Mouse (Mus musculus) MN1 (cell line): Measurements from ENCODE around the gene Tprkb.
"Not testable (repeated sequence)": the region's sequence is repeated elsewhere in the genome, so short reads cannot be mapped to it uniquely, and the experiment has no call there.

Experiments used
- DNase-seq: peaks from one replicate; pipeline ENCODE4 v3.0.0-alpha.2; 2016; ENCODE audit warnings: low spot score

Gene Tprkb

DNA sequence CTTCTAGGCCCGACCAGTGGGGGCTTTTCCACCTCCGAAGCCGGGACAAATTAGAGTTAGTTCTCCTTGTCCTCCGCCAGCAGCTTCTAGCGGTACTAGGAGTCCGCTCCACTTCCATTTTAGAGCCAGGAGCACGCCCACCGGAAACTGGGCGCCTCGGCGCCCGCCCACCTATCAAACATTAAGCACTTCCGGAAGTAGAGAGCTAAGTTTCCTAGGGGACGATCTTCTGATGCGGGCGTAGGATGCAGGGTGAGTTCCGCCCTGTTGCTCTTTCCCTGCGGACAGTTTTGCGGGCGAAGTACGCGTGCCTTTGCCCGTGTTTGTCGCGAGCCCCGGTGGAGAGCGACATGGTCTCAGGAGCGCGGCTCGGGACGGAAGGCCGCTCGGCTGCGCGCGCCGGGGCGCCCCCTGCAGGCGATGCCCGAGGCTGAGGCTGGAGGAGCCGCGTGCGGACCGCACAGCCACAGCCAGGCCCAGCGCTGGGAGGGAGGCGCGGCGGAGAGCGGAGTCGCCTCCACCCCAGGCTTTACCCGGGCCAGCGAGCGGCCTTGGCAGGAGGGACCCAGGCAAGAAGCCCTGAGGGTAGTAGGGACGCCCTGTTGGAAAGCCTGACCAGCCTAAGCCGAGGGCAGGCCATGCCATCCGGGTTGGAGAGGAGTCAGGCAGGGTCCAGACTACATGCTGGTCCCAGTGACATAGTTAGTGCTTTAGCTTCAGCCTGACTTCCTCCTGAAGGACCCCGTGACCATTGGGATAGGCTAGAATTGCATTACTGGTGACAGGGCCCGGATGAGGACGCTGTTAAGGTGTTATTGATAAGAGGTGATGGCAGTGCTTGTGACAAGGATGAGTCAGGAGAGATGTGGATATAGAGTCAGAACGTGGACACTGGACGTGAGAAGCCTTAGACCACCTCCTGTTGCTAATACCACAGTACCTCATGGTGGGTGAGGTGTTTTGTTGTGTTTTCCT is 4.2 kb downstream of the Tprkb start, which contains the start of gene Nat8f1:
TSS of gene Nat8f1 (minus strand) at position 149 of the 975 bp plus-strand sequence.
- peak; percentile 92 for DNase-seq

DNA sequence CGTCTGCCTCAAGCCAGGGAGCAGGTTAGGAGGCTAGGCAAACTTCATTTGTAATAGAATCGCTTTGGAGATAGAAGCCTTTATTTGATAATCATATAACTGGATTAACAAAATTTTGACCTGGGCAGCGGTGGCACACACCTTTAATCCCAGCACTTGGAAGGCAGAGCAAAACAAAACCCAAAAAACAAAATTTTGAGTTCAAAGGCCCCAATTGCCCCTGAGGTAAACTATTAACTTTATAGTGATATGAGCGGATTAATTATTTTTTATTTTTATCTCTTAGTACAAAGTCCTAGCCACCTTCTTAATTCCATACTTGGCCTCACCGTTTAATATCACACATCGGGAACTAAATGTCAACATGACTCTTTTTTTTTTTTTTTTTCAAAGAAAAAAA is 4.9 kb downstream of the Tprkb start:
- DNase-seq = no peak

DNA sequence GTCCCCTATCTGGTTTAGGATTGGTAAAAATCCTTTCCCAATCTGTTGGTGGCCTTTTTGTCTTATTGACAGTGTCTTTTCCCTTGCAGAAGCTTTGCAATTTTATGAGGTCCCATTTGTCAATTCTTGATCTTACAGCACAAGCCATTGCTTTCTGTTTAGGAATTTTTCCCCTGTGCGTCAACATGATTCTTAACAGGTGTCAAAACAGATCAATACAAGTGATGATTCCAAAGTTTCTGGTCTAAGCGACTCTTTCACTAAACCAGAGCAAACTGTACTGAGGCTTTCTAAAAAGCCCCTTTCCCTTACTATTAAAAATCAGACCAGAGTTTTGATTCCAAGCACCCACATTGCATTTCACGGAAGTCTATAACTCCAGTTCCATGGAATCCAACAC is 6.7 kb downstream of the Tprkb start:
- DNase-seq = not testable (repeated sequence)

DNA sequence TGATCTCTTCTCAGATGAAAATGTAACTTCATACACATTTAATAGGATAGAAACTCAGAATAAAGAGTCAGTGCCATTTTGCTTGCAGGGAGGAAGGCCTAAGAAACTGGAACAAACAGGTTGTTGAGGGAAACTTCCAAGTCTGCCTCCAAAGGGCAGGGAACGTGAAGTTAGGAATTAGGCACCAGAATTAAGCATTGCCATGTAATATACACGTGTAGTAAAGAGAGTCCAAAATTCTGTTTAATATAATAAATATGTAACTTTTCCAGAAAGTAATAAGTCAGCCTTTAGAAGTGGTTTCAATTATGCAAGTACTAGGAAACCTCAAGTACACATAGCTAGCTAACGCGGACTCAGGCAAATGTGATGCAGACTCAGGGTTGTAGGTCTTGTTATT is 7.7 kb downstream of the Tprkb start:
- DNase-seq = no peak

DNA sequence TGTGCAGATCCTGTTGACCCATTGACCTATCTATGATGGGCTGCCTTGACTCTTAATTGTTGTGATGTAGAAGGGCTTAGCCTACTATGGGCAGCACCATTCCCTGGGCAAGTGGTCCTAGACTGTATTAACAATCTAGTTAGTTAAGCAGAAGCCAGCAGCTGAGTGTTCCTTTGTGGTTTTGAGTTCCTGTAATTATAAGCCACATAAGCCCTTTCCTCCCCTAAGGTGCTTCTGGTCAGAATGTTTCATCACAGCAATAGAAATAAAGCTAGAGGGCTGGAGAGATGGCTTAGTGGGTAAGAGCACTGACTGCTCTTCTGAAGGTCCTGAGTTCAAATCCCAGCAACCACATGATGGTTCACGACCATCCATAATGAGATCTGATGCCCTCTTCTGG is 12.0 kb downstream of the Tprkb start:
- no peak for DNase-seq

DNA sequence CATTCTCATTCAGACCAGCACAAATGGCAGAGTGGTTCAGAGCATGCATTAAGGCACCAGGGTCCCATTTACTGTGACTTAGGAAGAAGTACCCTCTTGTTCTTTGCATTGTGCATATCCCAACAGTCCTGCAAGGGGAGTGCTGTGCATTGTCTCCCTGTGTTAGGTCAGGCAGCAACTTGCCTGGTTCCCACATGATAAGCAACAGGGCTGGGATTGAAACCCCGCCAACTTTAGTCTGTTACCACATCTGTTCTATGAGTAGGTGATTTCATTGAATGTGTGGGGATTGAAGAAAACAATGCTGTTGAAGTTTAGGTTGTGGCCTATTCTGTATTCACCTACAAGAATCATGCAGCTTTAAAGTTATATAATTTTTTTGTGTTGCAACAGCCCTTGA is 15.0 kb downstream of the Tprkb start:
- DNase-seq = no peak

DNA sequence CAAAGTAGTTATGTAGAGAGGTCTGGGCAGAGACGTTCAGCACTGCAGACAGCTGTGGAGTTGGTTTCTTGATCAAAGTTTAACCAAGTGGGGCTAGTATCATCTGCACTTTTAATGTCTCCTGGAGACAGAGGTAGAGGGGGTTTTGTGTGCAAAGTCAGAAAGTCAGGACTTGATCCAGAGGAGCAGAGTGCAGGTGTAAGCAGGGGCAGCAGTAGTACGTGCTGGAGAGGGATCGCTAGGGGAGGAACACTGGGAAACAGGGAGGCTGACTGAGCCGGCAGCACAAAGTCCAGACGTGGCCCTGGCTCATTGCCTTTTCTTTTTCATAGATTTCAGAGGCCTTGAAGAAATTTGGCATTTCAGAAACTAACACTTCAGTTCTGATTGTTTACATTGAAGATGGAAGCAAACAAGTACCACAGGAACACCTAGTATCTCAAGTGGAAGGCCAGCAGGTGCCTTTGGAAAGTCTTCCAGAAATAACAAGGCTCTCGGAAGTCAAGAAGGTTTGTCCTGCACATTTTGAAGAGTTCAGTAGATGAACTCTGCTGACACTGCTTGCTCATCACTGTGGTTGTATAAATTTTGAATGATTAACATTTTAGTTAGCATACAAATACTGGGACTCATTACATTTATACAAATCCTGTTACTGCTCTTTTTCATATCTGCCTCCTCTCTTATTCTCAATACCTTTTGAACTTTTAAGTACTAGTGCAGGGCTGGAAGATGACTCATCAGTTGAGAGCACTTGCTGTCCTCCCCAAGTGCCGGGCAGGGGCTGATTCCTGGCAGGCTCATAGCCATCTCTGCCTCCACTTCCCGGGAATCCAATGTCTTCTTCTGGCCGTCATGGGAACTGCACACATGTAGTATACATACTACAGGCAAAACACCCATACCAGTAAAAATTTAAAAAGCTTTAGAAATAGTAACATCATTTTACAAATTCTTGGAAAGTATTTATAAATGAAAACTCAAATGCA is 16.1 kb downstream of the Tprkb start:
- no peak for DNase-seq

DNA sequence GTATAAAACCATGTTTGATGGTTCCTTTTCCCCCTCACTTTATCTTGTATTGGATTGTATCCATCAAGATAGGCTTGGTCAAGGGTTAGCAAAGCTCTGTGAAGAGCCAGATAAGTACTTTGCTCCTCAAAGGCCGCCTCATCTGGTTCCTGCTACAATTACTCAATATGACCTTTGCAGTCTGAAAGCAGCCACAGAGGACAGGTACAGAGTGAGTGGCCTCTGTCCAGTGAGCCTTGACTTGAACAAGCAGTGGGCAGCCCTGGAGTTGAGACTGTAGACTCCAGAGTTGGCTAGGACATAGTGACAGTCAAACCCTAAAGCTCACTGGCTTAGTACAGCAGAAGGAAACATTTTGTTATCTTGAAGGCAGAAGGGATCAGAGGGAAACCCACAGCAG is 17.6 kb downstream of the Tprkb start:
- DNase-seq = no peak

DNA sequence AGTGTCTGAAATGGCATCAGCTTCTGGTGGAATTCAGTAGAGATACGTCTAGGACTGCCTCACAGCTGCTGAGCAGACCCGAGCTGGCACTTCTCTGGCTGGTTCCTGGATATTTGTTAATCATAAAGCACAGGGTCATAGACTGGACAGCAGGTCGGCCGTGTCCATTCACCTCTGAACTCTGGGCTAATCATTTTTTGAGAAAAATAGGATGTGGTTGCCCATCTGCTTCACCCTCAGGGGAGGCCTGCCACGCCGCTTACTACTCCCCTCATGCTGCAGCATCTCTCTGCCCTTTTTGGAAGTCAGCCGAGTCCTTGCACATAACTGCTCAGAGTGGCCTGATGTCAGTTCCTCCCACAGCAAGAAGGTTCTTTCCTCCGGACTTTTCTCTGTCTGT is 22.4 kb downstream of the Tprkb start:
- DNase-seq = no peak

DNA sequence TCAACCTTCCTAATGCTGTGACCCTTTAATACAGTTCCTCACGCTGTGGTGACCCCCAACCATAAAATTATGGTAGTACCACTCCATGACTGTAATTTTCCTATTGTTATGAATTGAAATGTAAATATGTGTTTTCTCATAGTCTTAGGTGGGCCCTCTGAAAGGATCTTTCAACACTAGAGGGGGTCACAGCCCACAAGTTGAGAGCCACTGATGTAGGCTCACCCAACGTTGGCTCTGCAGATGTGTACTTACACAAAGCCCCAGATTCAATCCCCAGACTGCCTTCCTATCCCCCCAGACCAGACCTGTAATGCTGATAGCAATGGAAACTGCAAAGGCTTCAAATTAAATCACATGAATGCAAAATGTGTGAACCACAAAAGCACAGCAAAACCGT is 24.0 kb downstream of the Tprkb start:
- peak; percentile 38 for DNase-seq

DNA sequence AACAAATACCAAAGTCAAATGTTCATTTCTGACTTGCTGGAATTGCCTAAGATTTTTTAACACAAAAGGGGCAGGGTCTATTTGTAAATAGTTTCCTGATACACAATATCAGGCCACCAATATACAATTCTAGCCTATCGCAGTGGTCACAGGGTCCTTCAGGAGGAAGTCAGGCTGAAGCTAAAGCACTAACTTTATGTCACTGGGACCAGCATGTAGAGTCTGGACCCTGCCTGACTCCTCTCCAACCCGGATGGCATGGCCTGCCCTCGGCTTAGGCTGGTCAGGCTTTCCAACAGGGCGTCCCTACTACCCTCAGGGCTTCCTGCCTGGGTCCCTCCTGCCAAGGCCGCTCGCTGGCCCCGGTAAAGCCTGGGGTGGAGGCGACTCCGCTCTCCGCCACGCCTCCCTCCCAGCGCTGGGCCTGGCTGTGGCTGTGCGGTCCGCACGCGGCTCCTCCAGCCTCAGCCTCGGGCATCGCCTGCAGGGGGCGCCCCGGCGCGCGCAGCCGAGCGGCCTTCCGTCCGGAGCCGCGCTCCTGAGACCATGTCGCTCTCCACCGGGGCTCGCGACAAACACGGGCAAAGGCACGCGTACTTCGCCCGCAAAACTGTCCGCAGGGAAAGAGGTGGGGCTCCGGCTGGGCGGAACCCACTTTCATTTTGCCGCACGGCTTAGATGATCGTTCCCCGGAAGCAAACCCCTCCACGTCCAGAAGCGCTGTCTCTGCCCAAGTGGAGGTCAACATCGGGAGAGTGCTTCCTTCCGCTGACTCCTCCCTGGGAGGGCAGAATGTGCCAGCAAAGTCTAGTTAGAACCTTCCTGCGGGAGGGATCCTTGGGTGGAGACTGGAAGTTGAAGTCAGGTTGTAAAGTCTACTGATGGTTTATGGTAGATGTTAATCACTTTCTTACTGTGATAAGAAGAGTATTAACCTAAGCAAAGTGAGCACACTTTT is 25.1 kb downstream of the Tprkb start:
- peak; percentile 90 for DNase-seq

DNA sequence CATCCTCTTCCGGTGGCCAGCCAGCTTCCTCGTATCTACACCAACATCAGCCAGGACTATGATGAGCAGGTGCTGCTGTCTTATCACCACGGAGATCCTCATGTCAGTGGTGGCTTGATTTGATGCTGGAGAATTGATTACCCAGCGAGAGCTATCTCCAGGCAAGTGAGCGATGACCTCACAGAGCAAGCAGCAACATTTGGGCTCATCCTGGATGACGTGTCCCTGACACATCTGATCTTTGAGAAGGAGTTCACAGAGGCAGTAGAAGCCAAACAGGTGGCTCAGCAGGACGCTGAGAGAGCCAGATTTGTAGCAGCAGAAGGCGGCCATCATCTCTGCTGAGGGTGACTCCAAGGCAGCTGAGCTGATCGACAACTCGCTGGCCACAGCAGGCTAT is 27.0 kb downstream of the Tprkb start:
- DNase-seq = peak; percentile 52

DNA sequence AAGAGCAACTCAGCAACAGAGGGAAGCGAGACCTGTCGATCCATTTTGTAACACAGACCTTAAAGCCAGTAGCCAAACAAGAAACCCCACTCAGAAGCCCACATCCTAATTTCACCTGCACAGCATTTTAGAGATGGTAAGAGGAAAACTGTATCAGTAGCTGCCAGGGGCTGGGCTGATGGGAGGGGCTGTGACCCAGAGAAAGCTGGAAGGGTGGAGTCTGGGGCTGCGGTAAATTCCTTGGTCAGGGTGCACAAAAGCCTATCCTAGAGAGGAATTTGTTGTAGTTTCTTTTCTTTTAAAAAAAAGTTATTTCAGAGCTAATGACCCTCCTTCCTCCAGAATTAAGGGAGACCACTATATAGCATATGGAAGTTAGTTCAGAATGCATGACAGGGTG is 30.8 kb downstream of the Tprkb start:
- DNase-seq = no peak

DNA sequence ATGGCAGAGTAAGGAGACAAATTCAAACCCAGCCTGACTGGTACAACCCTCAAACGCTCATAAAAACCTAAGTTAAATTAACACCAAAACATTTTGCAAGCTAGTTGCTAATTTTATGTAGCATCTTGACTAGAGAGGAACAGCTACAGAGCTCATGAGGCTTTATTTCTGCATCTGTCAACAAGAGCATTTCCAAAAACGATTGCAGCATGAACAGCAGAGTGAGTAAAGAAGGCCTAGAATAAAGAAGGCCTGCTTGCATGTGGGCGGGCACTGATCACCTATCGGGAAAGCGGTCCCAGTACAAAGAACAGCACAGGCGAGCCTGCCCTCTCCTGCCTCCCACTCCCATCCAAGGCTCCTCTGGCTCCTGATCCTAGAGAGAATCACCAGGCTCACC is 36.9 kb downstream of the Tprkb start:
- DNase-seq = no peak

DNA sequence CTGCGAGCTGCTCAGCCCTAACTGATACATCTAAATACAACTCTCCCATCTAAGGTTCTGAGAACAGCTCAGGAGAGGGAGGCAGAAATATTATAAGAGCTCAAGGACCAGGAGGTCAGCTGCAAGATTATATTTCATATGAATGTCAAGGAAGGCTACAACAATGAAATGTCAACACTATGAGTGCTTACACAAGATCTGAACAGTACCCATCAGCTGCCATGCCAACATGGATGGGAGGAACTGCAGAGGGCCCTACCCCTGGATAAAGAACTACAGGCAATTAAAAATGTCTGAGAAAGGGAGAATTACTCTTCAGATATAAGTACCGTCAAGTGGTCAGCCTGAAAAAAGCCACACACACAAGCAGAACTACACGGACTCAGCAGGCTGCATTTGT is 45.9 kb downstream of the Tprkb start:
- DNase-seq = no peak

DNA sequence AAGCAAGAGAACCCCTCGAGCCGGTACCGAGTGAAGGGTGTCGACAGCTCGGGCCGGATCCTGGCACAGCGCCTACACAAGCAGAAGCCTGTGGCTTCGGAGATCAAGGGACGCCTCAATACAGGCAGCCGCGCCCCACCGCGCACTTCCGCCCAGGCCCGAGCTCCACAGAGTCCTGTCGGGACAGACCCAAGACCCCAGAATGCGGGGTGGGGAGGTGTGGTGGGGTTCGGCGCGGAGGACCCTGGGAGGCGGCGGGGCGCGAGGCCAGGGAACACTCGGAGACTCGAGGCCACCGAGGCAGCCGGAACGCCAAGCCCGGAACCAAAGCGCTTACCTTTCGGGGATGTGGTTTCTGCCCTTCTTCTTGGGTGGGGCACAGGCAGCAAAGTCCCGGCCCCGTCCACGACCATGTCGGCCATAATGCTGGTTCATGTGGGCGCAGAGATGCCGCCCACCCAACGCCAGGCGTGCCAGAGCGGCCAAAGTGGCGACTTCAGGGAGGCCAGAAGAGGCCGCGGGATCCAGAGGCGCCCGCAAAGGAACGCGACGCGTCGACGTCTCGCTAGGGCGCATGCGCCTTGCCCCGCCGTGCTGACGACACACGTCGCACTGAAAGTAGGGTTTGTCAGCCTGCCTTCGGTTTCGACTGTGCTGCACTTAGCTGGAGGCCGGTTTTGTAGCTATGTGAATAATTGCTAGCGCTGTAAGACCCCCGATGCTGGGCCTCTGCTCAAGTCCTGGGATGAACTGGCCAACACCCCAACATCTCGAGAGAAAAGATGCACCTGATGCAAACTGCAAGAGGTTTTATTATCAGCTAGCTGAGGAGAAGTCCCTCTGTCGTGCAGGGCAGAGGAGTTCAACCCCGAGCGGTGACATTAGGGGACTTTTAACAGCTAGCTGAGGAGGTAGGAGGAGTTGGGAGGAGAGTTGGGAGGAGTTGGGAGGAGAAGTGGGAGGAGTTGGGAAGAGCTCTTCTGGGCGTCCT is 49.7 kb downstream of the Tprkb start, which contains the start of gene Dusp11:
TSS of gene Dusp11 (minus strand) at position 567 of the 991 bp plus-strand sequence.
- DNase-seq = peak; percentile 96

DNA sequence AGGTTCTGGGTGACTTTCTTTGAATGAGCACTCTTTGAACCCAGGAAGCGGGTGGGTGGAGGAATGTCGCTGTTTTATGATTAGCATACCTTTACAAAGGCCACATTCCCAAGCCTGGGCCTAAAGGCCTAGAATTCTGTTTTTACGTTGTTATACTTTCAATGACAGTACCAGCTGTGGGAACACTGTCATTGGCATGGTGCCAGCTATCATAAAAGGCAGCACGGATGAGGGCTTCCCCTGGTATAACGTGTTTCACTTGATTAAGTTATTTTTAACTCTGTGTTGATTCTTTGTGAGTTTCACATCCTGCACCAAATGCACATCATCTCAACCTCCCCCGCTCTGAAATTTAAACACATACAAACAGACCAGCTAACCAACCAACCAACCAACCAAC is 54.4 kb downstream of the Tprkb start:
- DNase-seq = not testable (repeated sequence)

DNA sequence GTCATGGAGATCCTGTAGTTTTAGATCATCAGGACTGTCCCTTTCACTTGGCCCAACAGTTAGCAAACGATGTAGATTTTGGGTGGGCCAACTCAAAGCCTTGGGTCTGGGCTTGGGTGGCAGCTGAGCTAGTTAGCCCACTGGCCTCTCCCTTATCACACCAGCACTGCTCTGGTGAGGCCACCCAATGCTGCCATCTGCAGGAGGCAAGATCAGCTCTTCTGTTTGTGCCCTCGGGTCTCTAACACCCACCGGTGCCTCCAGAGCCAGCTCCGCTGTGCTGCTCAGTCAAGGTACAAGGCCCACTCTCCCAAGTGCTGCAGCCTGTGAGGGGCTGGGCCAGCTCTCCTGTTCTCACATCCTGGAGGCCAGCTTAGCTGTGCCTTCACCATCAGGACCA is 55.0 kb downstream of the Tprkb start:
- no peak for DNase-seq

DNA sequence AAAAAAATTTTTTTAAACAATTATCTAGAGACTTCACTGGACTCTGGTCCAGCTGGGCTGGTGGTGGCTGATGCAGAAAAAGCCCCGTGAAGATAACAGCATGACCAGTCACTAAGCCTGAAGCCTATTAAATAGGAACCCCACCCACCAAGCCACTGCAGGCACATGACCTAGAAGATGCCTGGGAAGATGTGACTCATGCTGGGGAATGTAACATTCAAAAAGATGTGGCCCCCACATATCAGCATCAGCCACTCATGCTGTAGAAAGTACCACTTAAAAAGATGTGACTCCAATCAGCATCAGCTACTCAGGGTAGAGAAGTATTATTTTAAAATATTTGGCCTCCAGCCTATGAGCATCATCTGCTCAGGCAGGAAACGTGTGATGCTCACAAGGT is 58.2 kb downstream of the Tprkb start:
- no peak for DNase-seq

DNA sequence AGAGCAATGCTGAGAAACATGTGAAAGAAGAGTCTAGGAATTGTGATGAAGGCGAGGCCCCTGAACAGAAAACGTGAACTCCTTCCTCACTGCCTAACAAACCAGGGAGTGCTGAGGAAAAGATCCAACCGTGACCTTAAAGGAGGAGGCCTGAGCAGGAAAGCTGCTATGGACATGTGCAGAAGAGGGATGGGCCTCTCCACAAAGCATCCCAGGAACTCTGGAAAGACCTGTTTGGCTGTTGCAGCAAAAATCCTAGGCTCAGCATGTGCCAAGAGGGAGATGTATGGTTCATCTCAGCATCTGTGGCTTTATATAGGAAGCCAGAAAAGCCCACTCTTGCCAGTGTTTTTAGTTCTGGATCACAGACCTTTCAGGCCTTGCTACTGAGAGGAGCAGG is 61.0 kb downstream of the Tprkb start:
- no peak for DNase-seq
